Mouse (Mus musculus): ENCODE data around the gene Tomm40. TPM values are rescaled to one million over a fixed set of nuclear protein-coding genes. Genes with fewer than 3 reads are reported as not detected.

Gene Tomm40
- polyA plus RNA-seq, 1 experiment: 111 TPM

GRCm38 (mm10) chr7:19664955-19665841 is 50.0 kb downstream of the Tomm40 start, which contains the start of gene Clptm1:
Gene Clptm1, minus strand, starts transcription at chr7:19665033.
- TF ChIP-seq POLR2A (IDR thresholded peaks at IDR 0.05; ENCODE audit: borderline replicate concordance, extremely low read depth, insufficient read depth, insufficient read length, poor library complexity, severe bottlenecking): peak; percentile 85
- peak; percentile 35; the same call in 1 of the 2 replicates for TF ChIP-seq CTCF (IDR thresholded peaks at IDR 0.05; ENCODE audit: borderline replicate concordance, extremely low read depth, insufficient read depth, insufficient read length)
- peak; percentile 99 for DNase-seq (ENCODE audit: low read depth)

DNA sequence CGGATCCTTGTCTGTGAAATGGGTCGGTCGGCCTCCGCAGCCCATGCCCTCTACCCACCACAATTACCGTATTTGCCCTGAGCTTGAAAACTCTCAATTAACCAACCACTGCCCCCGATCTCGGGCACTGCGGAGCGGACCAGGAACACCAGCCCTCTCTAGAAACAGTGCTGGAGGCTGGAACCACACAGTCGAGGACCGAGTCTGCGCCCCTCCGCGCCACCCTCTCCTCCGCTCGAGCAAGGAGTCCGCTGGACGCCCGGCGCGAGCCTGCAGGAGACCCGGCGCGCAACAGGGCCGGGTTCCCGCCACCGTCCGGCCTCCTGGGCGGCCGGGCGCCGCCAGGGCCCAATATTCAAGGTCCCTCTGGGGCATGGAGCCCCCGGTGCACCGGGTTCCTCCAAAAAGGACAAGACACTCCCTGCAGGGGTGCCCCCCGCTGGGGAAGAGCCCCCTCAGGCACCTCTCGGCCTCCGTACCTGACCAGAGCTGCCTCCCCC is 50.7 kb downstream of the Tomm40 start:
- peak; percentile 5 for DNase-seq (ENCODE audit: low read depth)
- TF ChIP-seq CTCF (IDR thresholded peaks at IDR 0.05; ENCODE audit: borderline replicate concordance, extremely low read depth, insufficient read depth, insufficient read length) (no peak), POLR2A (IDR thresholded peaks at IDR 0.05; ENCODE audit: borderline replicate concordance, extremely low read depth, insufficient read depth, insufficient read length, poor library complexity, severe bottlenecking) (no peak)

DNA sequence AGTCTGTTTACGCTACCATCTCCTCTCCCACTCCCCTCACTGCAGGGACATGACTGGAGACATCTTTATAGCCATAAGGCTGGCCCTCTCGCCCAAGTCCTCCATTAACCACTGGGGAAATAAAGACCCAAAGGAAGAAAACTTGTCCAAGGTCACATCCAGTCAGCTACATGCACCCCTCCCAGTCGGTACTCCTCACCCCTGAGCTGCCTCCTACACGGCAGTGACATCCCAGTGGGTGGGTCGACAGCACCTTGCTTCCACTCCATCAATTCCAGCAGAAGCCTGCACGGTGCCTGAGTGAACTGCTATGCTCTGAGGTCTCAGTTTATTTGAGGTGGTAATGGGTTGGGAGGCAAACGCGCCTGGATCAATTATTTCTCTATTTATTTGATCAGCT is 51.3 kb downstream of the Tomm40 start:
- DNase-seq (ENCODE audit: low read depth): no peak

DNA sequence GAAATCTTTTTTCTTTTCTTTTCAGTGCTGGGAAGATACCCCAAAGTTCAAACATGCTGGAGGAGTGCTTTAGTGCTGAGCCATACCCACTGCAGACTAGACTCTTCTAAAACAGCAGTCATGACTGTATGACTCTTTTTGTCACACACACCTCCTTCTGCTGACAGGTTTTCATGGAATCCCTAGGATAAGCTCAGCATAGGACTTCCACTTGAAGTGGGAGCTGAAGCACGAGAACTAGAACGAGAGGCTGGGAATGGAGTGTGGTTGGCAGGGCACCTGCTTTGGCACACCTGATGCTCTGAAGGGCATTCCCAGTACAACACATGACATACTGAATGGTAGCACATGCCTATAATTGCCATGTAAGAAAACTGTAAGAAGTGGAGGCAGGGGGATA is 62.6 kb downstream of the Tomm40 start:
- DNase-seq (ENCODE audit: low read depth): no peak
- TF ChIP-seq CTCF (IDR thresholded peaks at IDR 0.05; ENCODE audit: borderline replicate concordance, extremely low read depth, insufficient read depth, insufficient read length) (no peak), POLR2A (IDR thresholded peaks at IDR 0.05; ENCODE audit: borderline replicate concordance, extremely low read depth, insufficient read depth, insufficient read length, poor library complexity, severe bottlenecking) (no peak)

More for the DNA sequence above, 51.3 kb downstream of the Tomm40 start:
- TF ChIP-seq CTCF (IDR thresholded peaks at IDR 0.05; ENCODE audit: borderline replicate concordance, extremely low read depth, insufficient read depth, insufficient read length): no peak
- TF ChIP-seq POLR2A (IDR thresholded peaks at IDR 0.05; ENCODE audit: borderline replicate concordance, extremely low read depth, insufficient read depth, insufficient read length, poor library complexity, severe bottlenecking): no peak

Other genes starting within 250 kb of the Tomm40 start
- 11.2 and 14.6 TPM in 2 replicates for gene Bloc1s3, start 207.1 kb downstream of the Tomm40 start, polyA plus RNA-seq (2012; rRNA removed)
- gene Trappc6a, start 207.0 kb downstream of the Tomm40 start, polyA plus RNA-seq (2012; rRNA removed): 29.0 and 38.3 TPM in 2 replicates
- gene Nkpd1, start 197.6 kb downstream of the Tomm40 start, polyA plus RNA-seq (2012; rRNA removed): 0.51 and 0.68 TPM in 2 replicates
- gene Ppp1r37, start 152.4 kb downstream of the Tomm40 start, polyA plus RNA-seq (2012; rRNA removed): 116 and 136 TPM in 2 replicates
- 1.4 and 1.6 TPM in 2 replicates for gene Zfp296, start 138.2 kb downstream of the Tomm40 start, polyA plus RNA-seq (2012; rRNA removed)
- 67.3 and 72.9 TPM in 2 replicates for gene Gemin7, start 137.8 kb downstream of the Tomm40 start, polyA plus RNA-seq (2012; rRNA removed)
- 154 and 197 TPM in 2 replicates for gene Clasrp, start 111.0 kb downstream of the Tomm40 start, polyA plus RNA-seq (2012; rRNA removed)
- 4.8 and 5.3 TPM in 2 replicates for gene Relb, start 86.0 kb downstream of the Tomm40 start, polyA plus RNA-seq (2012; rRNA removed)
- 89.4 and 114 TPM in 2 replicates for gene Clptm1, start 50.4 kb downstream of the Tomm40 start, polyA plus RNA-seq (2012; rRNA removed)
- gene Apoc2, start 37.5 kb downstream of the Tomm40 start, polyA plus RNA-seq (2012; rRNA removed): 0.30 TPM in 2 replicates
- gene Gm44805, start 34.0 kb downstream of the Tomm40 start, polyA plus RNA-seq (2012; rRNA removed): not detected in 2 replicates
- gene Apoc4, start 34.0 kb downstream of the Tomm40 start, polyA plus RNA-seq (2012; rRNA removed): not detected in 2 replicates
- gene Apoc1, start 22.8 kb downstream of the Tomm40 start, polyA plus RNA-seq (2012; rRNA removed): 0.81 and 2.0 TPM in 2 replicates
- 235 and 295 TPM in 2 replicates for gene Apoe, start 16.2 kb downstream of the Tomm40 start, polyA plus RNA-seq (2012; rRNA removed)
- 39.7 and 45.2 TPM in 2 replicates for gene Nectin2, start 35.0 kb upstream of the Tomm40 start, polyA plus RNA-seq (2012; rRNA removed)
- 13.8 and 19.5 TPM in 2 replicates for gene Bcam, start 55.6 kb upstream of the Tomm40 start, polyA plus RNA-seq (2012; rRNA removed)
- gene Cblc, start 81.4 kb upstream of the Tomm40 start, polyA plus RNA-seq (2012; rRNA removed): 0.33 and 0.58 TPM in 2 replicates
- gene Bcl3, start 107.3 kb upstream of the Tomm40 start, polyA plus RNA-seq (2012; rRNA removed): 0.47 and 0.92 TPM in 2 replicates
- gene Gm19345, start 136.6 kb upstream of the Tomm40 start, polyA plus RNA-seq (2012; rRNA removed): 17.1 and 18.8 TPM in 2 replicates
- not detected in 2 replicates for gene Ceacam16, start 145.9 kb upstream of the Tomm40 start, polyA plus RNA-seq (2012; rRNA removed)
- gene Ceacam19, start 172.5 kb upstream of the Tomm40 start, polyA plus RNA-seq (2012; rRNA removed): 0.03 and 0.15 TPM in 2 replicates
- 8.1 and 11.9 TPM in 2 replicates for gene Pvr, start 205.7 kb upstream of the Tomm40 start, polyA plus RNA-seq (2012; rRNA removed)
- not detected in 2 replicates for gene Igsf23, start 235.3 kb upstream of the Tomm40 start, polyA plus RNA-seq (2012; rRNA removed)
- not detected in 2 replicates for gene Ceacam20, start 250.0 kb upstream of the Tomm40 start, polyA plus RNA-seq (2012; rRNA removed)

Measured in brain, embryonic 14.5 days (tissue).